Mouse (Mus musculus): ENCODE measurements around the gene Grrp1.

- TF ChIP-seq POLR2A (IDR thresholded peaks at IDR 0.05; ENCODE audit: borderline replicate concordance, extremely low read depth, insufficient read depth, insufficient read length, poor library complexity, severe bottlenecking) (no peak), CTCF (IDR thresholded peaks at IDR 0.05; ENCODE audit: borderline replicate concordance, extremely low read depth, insufficient read depth, insufficient read length) (no peak)
Measured at GRCm38 (mm10) chr4:134246719-134247258, 7.1 kb downstream of the Grrp1 start, which contains the start of gene Gm30191.
